Mouse (Mus musculus) small intestine, adult 2 months (tissue): ENCODE data around the gene Tnr.

Experiments used
- CTCF ChIP-seq: fragments of 200-500 bp; IDR thresholded peaks from 2 replicates; pipeline ENCODE4 v1.5.1; 2012; ENCODE audit warnings: low read depth, mild to moderate bottlenecking, control low read depth, inconsistent platforms, low read length, moderate library complexity, mixed read lengths; ENCODE audit not compliant: insufficient replicate concordance, insufficient read length; ENCODE audit errors: extremely low read depth
- POLR2A ChIP-seq: fragments of 200-500 bp; IDR thresholded peaks from 2 replicates; pipeline ENCODE4 v1.6.1; 2012; ENCODE audit warnings: low read depth, mild to moderate bottlenecking, control low read depth, inconsistent platforms, low read length, moderate library complexity

DNA sequence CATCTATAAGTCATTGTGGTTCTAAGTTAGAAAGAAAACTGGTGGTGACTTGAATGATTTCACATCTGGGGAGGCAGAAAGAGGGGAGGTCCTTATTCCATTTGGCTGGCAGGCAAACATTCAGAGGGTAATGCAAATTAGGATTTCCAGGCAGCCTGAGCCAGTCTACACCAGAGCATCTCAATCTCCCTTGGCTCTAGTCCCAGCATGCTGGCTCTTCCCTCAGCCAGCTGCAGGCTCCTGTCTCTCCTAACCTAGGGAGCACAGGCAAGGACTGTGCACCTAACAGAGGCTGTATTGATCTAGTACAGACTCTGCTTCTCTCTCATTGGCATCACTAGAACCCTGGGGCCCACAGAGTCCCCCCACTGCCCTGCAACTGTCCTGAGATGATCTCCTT lies 237.4 kb downstream of the Tnr start:
- TF ChIP-seq CTCF (no peak), POLR2A (no peak)
